Mouse (Mus musculus) adrenal gland, postnatal 4 days (tissue): ENCODE results near the gene Ppfia4. TPM values are rescaled to one million over a fixed set of nuclear protein-coding genes. Genes with fewer than 3 reads are reported as not detected.
A peak's percentile ranks its signal among the peaks of the same experiment; 100 is the strongest.

Source experiments
- DNase-seq, 2 experiments: peaks; one replicate each; pipeline ENCODE4 v3.0.0; 2021 to 2022; ENCODE audit warnings: low spot score in 2 of 2, mixed read lengths in 2 of 2
- long read RNA-seq, 2 experiments: library from polyadenylated mRNA; stranded (forward); transcript quantifications; one replicate each; pipeline ENCODE4 v2.0.0; 2021
- total RNA-seq, 2 experiments: library from RNA; stranded (reverse); gene quantifications; 2 replicates each; pipeline ENCODE4 v1.2.3; 2021

The Ppfia4 gene
- total RNA-seq: 1 to 10 TPM; 2.9 to 3.5 TPM
- long read RNA-seq, experiment 1, partial matches to known transcripts: 1 of 4 reads
- long read RNA-seq, experiment 1, other reads (novel, unspliced or antisense): 3 of 4 reads
- long read RNA-seq, experiment 2, partial matches to known transcripts: 1 of 3 reads
- long read RNA-seq, experiment 2, other reads (novel, unspliced or antisense): 2 of 3 reads

DNA sequence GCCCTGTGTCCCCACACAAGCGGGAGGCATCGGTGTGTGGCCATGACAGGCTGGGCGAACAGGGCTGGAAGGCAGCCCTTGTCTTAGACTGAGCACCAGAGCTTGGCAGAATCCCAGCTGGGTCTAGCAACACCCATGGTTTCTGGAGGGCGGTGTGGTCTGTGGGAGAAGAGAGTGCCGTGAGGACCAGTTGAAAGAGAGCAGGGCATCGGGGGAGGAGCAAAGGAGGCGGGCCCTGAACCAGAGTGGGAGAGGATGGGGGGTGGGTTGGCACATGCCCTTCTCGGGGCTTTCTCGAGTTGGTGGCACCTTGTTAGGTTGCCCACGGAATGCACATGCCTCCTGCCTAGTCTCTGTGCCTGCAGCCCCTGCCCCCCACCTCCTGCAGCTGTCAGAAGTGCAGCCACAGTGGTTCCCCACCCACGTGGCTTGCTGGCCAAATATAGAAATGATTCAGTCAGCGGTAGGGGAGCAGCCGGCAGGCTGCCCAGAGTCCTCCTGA is at the start of gene Ppfia4:
Ppfia4 (minus strand) TSS at position 159 of the 502 bp plus-strand sequence.
- no peak for DNase-seq

- DNase-seq: no peak
Observed at GRCm38 (mm10) chr1:134381795-134382625, 49.3 kb upstream of the Ppfia4 start.

DNA sequence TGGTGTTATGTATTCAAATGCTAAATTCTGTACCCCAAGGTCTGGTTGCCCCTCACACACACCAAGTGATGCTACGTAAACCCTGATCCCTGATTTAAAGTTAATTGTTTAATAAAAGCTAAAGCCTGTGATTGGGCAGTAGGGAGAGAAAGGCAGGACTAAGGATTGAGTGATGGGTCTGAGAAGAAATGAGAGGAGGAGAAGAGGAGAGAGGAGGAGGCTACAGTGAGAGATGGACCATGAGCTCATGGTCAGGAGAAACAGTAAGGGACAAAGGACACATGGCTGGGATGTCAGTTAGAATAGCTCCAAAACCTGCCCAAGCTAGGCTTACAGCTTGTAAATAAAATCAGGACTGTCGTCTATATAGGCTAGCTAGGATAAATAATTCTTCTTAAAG is 48.3 kb upstream of the Ppfia4 start:
- DNase-seq: no peak

- no peak for DNase-seq
Observed at GRCm38 (mm10) chr1:134374124-134374523, 41.4 kb upstream of the Ppfia4 start.

DNA sequence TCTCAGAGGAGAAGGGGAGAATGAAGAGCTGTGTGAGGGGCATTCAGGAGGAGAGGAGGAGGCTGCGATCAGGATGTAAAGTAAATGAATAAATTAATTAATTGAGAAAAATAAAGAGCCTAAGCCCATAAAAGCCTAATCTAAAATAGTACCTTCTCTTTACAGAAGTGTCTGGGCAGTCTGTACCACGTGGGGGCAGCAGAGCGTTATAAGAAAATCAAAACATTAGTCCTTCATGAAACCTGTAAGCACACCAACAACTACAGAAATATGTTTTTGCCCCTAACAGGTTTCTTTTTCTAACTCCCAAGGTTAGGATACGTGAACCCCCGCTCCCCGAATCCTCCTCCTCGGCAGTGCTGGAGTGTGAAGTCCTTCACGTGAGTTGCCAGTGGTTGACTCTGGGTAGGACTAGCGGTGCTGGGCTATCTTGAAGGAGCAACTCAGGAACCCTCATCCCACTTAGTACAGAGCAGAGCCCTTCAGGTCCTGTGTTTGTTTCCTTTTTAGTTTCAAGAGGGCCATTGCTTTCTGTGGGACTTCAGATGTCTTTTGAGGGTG is 36.1 kb upstream of the Ppfia4 start:
- DNase-seq: peak in 1 of 2 experiments; percentile 44

DNA sequence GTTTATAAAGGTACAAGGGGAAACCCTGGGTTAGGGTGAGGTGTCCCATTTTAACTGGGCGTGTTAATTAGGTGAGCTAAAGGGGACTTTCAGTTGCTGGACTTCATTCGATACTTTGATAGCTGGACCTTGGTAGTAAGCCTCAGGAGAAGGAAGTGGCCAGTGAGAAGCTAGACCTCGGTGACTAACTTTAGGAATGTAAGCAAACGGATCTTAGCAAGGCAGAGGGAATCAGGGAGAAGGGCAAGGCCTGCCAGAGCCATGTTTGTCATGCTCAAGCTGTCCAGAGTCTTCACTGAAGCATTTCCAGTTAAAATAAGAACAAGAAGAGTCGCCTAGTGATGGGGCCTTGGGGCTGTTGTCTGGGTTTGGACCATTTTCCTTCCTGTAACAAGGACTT is 32.8 kb upstream of the Ppfia4 start:
- no peak for DNase-seq

- no peak for DNase-seq
Observed at GRCm38 (mm10) chr1:134363194-134363593, 30.5 kb upstream of the Ppfia4 start.

DNA sequence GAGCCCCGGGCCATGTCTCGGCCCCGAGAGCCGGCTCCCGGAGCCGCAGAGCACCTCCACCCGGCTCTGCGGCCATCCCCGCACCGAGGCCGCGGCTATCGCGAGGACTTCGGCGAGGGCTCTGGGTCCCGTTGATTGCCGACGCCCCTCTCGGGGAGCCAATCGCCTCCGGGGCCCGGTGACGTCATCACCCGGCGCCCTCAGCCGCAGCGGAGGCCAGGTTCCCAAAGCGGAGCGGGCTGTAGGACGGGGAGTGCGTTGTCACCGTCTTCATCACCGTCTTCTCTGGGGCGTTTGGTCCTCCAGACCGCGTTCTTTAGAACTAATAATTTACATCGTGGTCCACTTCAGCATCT is 29.1 kb upstream of the Ppfia4 start, which contains the start of gene Tmem183a:
Tmem183a (minus strand) TSS at position 123 of the 356 bp plus-strand sequence.
- DNase-seq: peak; percentile 92 to 96

- no peak for DNase-seq
Observed at GRCm38 (mm10) chr1:134361195-134361856, 28.6 kb upstream of the Ppfia4 start.

- no peak for DNase-seq
Observed at GRCm38 (mm10) chr1:134360656-134361055, 27.9 kb upstream of the Ppfia4 start.

- no peak for DNase-seq
Observed at GRCm38 (mm10) chr1:134357461-134357860, 24.7 kb upstream of the Ppfia4 start.

- DNase-seq: no peak
Observed at GRCm38 (mm10) chr1:134353326-134353725, 20.6 kb upstream of the Ppfia4 start.

DNA sequence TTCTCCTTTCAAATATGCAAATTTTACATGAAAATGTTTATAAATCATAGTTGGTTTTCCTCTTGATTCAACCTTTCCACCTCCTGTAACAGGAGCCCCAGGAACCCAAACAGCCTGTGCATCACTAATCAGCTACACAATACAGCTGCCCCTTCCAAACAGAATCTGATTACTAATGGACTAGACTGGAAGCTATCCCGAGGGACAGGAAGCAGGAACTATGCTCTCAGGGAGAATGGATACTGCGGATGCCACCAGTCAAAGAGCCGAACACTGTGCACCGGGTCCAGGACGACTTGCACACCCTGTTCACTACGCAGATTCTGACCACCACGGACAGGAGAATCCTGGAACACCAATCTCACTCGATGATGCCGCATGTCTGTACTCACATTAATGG is 15.1 kb upstream of the Ppfia4 start:
- DNase-seq: no peak

DNA sequence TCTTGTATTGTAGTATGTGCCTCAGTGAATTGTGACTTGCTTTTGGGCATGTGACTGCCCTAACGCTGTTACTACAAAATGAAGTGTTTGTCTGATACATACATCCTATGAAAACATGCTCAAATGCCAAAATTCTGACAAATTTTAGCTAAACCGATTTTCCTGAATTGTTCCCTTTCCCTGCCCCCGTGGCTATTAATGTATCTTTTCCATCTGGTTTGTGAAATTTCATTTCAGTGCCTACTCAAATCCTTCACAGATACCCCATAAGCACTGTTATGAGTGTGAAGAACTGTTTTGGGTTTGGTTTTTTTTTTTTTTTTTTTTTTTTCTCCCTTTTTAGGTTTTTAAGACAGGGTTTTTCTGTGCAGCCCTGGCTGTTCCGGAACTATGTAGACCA is 12.3 kb upstream of the Ppfia4 start:
- no peak for DNase-seq

GRCm38 (mm10) chr1:134344005-134344950 is 11.6 kb upstream of the Ppfia4 start:
- DNase-seq: peak; percentile 62 to 74

- DNase-seq: no peak
Observed at GRCm38 (mm10) chr1:134343567-134343966, 10.8 kb upstream of the Ppfia4 start.

GRCm38 (mm10) chr1:134342781-134343310 is 10.1 kb upstream of the Ppfia4 start:
- DNase-seq: no peak

GRCm38 (mm10) chr1:134342278-134342664 is 9.5 kb upstream of the Ppfia4 start:
- DNase-seq: no peak

GRCm38 (mm10) chr1:134341641-134342277 is 9.0 kb upstream of the Ppfia4 start:
- DNase-seq: no peak
